28 mouse cellular contexts compared by ENCODE assay signal in the genomic region with DNA sequence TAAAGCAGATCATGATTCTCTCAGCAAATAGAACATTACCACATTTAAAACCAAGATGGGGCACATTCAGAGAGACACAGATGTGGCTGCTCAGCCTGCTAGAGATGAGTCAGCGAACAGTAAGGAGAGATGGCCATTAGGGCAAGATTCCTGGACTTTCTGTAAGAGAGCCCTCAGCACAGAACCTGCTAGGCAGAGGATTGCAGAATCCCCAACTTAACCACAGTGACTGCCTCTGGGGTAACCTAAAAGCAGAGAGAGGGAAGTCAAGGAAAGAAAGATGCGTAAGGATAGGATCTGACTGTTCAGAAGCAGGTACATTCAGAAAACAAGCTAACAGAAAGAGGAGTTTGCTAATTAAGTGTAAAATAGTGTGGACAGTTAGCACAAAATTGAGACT.
"Had no signal": no experiment of that assay in that cellular context is flagged by ENCODE, and none has a peak within 500 bp of the region (broad histone marks: within the 10 kb centered on the region; RNA-seq: fewer than 3 reads in every experiment).

No protein-coding gene starts in this region.

- H3K9me3 ChIP-seq: embryonic facial prominence, embryonic 10.5 days; embryonic facial prominence, embryonic 12.5 days; embryonic facial prominence, embryonic 13.5 days; embryonic facial prominence, embryonic 15.5 days; forebrain, embryonic 10.5 days; forebrain, embryonic 12.5 days; forebrain, embryonic 13.5 days; forebrain, embryonic 15.5 days had no signal

- DNase-seq: cerebellum, adult 8-10 months; cerebellum, adult 9-10 months; cerebellum, adult 9-11 months; cerebellum, postnatal 10 days; cerebellum, postnatal 14 days; cerebellum, postnatal 25 days; cerebellum, postnatal 36 days; embryo, embryonic 11 days; forebrain, postnatal 0 days; gastrocnemius, adult 2 months; gastrocnemius, postnatal 10 days; gastrocnemius, postnatal 14 days; gastrocnemius, postnatal 25 days; gastrocnemius, postnatal 36 days; heart, adult 11 months; heart, adult 18-20 months; heart, adult 2 months had no signal

- H3K27ac ChIP-seq: embryonic facial prominence, embryonic 10.5 days; embryonic facial prominence, embryonic 12.5 days; embryonic facial prominence, embryonic 13.5 days; embryonic facial prominence, embryonic 15.5 days; forebrain, embryonic 10.5 days; forebrain, embryonic 12.5 days; forebrain, embryonic 13.5 days; forebrain, embryonic 15.5 days; gastrocnemius, adult 2 months; heart, adult 2 months had no signal

- H3K27me3 ChIP-seq: embryonic facial prominence, embryonic 12.5 days; embryonic facial prominence, embryonic 13.5 days; embryonic facial prominence, embryonic 15.5 days; forebrain, embryonic 12.5 days; forebrain, embryonic 13.5 days; forebrain, embryonic 15.5 days had no signal

- ATAC-seq: forebrain, embryonic 13.5 days; forebrain, embryonic 14.5 days; forebrain, embryonic 15.5 days; forebrain, embryonic 16.5 days; forebrain, postnatal 0 days had no signal

- H3K36me3 ChIP-seq: embryonic facial prominence, embryonic 10.5 days; embryonic facial prominence, embryonic 12.5 days; embryonic facial prominence, embryonic 13.5 days; embryonic facial prominence, embryonic 15.5 days; forebrain, embryonic 10.5 days; forebrain, embryonic 12.5 days; forebrain, embryonic 15.5 days had no signal

- H3K9ac ChIP-seq: embryonic facial prominence, embryonic 12.5 days; embryonic facial prominence, embryonic 13.5 days; embryonic facial prominence, embryonic 15.5 days; forebrain, embryonic 12.5 days; forebrain, embryonic 13.5 days; forebrain, embryonic 15.5 days; forebrain, postnatal 0 days had no signal

- H3K4me3 ChIP-seq: embryonic facial prominence, embryonic 10.5 days; embryonic facial prominence, embryonic 12.5 days; embryonic facial prominence, embryonic 13.5 days; embryonic facial prominence, embryonic 15.5 days; erythroblast, embryonic 14.5 days; forebrain, embryonic 10.5 days; forebrain, embryonic 12.5 days; forebrain, embryonic 13.5 days; forebrain, embryonic 15.5 days; gastrocnemius, adult 2 months; heart, adult 2 months had no signal

- H3K4me2 ChIP-seq: embryonic facial prominence, embryonic 12.5 days; embryonic facial prominence, embryonic 13.5 days; embryonic facial prominence, embryonic 15.5 days; forebrain, embryonic 12.5 days; forebrain, embryonic 13.5 days; forebrain, embryonic 15.5 days had no signal

- H3K4me1 ChIP-seq: embryonic facial prominence, embryonic 10.5 days; embryonic facial prominence, embryonic 12.5 days; embryonic facial prominence, embryonic 13.5 days; embryonic facial prominence, embryonic 15.5 days; forebrain, embryonic 12.5 days; forebrain, embryonic 13.5 days; forebrain, embryonic 15.5 days had no signal
